Mouse (Mus musculus): ENCODE data around the gene Rab3b.
"Not testable (repeated sequence)": the region's sequence is repeated elsewhere in the genome, so short reads cannot be mapped to it uniquely, and the experiment has no call there.

The Rab3b gene

GRCm38 (mm10) chr4:108890876-108891275 is 12.0 kb downstream of the Rab3b start:
- DNase-seq (ENCODE audit: low spot score): no peak

DNA sequence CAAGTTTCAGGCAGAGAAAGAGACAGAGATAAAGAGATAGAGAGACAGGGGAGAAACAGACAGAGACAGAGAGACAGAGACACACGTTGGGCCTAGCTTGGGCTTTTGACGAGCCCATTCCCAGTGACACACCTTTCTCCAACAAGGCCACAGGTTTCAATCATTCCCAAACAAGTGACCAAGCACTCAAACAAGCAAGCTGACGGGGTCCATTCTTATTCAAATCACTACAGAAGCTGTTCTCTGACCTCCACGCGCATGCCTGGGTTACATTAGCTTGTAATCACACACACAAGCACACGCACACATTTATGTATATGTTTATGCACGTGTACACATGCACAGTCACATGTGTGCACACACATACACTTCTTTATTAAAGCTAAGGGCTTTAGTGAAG is 21.6 kb downstream of the Rab3b start:
- DNase-seq (ENCODE audit: low spot score): no peak

- DNase-seq (ENCODE audit: low spot score): no peak
Measured at GRCm38 (mm10) chr4:108902886-108903285, 24.0 kb downstream of the Rab3b start.

GRCm38 (mm10) chr4:108903346-108903745 is 24.5 kb downstream of the Rab3b start:
- DNase-seq (ENCODE audit: low spot score): no peak

DNA sequence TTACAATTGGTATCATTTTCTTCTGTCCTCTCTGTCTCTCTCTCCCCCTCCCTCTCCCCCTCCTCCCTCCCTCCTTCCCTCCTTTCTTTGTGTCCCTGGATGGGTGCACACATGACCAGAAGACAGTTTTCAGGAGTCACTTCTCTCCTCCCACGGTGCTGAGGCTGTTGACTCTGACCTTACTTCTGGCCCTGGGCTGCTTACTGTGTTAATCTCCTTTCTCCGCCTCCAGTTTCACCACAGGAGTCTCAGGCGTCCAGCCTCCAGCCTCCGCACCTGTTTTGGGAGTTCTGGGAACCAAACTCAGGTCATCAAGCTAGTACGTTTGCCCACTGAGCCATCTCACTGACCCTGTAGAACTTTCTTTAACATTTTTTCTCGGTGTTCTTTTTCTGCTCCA is 25.2 kb downstream of the Rab3b start:
- DNase-seq (ENCODE audit: low spot score): no peak

DNA sequence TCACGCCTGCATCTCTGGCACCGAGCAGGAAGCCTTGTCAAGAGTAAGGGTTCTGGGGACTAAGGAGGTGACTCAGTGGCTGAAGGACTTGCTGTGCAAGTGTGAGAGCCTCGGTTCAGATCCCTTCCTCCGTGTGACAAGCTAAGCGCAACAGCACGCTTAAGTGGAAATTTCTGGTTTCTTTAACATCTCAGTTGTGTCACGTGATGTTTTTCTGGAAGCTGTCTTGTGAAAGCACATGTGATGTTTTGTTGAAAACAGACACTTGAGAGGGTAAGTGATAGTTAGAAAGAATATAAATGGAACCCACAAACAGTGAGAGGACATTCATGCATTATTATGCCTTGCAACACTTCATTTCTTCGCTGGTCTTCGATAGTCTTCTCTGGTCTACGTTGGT is 25.9 kb downstream of the Rab3b start:
- no peak for DNase-seq (ENCODE audit: low spot score)

- no peak for DNase-seq (ENCODE audit: low spot score)
Measured at GRCm38 (mm10) chr4:108905859-108906258, 27.0 kb downstream of the Rab3b start.

DNA sequence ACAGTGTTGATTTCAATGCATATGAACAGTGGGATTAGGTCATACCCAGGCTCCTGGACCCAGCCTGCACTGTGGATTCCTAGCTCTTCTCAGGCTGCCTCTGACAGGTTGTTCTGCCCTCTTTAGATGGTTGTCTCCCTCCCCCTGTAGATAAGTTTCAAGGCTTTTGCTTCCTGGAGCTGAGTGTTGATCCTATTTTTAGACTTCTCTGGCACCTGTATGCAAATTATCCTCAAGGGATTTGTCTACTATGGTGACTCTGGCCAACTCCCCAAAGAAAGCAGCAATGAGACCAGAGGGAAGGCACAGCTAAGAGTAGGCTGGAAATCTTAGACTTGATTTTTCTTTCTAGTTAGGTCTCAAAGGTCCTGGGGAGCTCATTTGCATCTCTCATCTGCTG is 28.6 kb downstream of the Rab3b start:
- DNase-seq (ENCODE audit: low spot score): no peak

- DNase-seq (ENCODE audit: low spot score): no peak
Measured at GRCm38 (mm10) chr4:108909872-108910425, 31.1 kb downstream of the Rab3b start.

DNA sequence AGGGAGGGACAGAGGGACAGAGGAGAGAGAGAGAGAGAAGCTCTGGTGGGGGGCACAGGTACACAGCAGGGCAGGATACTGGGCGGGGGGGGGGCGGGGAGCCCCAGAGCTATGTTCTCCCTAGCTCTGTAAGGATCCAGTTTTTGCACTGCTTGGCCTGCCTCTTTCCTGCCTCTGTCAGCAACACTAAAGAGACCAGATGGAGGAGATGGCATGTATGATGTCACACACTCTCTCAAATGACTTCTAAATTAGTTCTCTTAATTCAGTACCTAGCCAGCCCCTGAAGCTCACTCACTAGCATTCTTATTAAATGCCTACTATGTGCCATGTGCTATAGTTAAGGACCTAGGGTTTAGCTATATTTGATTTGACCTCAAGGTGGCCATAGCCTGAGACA is 33.0 kb downstream of the Rab3b start:
- no peak for DNase-seq (ENCODE audit: low spot score)

- DNase-seq (ENCODE audit: low spot score): no peak
Measured at GRCm38 (mm10) chr4:108913180-108913579, 34.3 kb downstream of the Rab3b start.

DNA sequence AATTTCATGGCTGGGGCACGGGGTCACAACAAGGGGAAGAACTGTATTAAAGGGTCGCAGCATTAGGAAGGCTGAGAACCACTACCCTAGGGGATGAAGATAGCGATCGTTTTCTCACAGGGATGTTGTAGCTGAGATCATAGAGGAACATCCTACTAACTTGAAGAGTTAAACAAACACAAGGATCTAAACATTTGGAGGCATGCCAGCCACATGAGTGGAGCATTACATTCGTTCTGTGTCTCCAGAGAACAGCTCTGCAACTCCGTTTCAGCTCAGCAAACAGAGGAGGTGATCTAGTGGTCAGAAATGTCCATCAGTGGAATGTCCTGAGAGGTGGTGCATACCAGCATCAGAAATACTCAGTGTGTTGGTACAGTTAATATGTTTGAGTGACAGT is 35.5 kb downstream of the Rab3b start:
- DNase-seq (ENCODE audit: low spot score): no peak

DNA sequence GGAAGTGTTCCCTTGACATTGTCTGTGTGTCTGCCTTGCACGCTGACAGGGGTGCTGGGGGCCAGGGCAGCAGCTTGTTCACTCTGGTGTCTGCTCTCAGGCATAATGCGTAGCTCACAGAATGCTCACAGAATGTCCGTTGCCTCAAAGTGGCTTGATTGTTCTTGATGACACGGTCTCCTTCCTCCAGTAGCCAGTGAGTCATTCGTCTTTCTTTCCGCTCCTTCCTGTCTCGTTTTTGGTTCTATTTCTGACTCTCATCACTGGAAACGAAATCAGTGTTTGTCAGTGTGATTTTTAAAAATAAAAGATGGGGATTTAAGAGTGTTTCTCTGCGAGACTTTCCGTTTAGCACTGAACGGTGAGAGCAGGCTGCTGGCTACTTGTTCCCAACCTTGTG is 36.2 kb downstream of the Rab3b start:
- no peak for DNase-seq (ENCODE audit: low spot score)

DNA sequence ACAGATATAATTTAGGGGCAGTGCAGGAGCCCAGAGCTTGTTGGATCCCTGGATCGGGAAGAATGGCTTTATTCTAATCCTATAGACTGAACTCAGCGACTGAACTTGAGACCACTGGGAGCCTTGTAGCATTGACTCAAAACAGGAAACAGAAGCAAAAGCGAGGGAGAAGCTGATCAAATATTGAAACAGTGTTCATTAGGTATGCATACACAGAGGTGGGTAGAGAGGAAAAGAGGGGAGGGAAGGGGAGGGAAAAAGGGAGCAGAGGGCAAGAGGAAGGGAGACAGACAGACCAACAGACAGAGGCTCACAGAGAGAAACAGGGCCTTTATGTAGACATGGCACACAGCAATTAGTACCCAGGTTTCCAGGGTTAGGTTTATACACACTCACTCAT is 38.8 kb downstream of the Rab3b start:
- DNase-seq (ENCODE audit: low spot score): no peak

DNA sequence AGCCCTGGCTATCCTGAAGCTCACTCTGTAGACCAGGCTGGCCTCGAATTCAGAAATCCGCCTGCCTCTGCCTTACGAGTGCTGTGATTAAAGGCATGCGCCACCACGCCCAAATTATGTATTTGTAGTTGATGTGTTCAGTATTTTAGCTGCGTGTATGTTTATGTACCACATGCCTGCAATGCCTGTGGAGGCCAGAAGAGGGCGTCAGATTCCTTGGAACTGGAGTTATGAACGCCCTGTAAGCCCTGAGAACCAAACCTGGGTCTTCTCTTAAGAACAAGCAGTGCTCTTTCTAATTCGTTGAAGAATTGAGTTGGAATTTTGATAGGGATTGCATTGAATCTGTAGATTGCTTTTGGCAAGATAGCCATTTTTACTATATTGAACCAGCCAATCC is 49.1 kb downstream of the Rab3b start:
- not testable (repeated sequence) for DNase-seq (ENCODE audit: low spot score)

- no peak for DNase-seq (ENCODE audit: low spot score)
Measured at GRCm38 (mm10) chr4:108933163-108933562, 54.3 kb downstream of the Rab3b start.

- no peak for DNase-seq (ENCODE audit: low spot score)
Measured at GRCm38 (mm10) chr4:108934856-108935255, 56.0 kb downstream of the Rab3b start.

DNA sequence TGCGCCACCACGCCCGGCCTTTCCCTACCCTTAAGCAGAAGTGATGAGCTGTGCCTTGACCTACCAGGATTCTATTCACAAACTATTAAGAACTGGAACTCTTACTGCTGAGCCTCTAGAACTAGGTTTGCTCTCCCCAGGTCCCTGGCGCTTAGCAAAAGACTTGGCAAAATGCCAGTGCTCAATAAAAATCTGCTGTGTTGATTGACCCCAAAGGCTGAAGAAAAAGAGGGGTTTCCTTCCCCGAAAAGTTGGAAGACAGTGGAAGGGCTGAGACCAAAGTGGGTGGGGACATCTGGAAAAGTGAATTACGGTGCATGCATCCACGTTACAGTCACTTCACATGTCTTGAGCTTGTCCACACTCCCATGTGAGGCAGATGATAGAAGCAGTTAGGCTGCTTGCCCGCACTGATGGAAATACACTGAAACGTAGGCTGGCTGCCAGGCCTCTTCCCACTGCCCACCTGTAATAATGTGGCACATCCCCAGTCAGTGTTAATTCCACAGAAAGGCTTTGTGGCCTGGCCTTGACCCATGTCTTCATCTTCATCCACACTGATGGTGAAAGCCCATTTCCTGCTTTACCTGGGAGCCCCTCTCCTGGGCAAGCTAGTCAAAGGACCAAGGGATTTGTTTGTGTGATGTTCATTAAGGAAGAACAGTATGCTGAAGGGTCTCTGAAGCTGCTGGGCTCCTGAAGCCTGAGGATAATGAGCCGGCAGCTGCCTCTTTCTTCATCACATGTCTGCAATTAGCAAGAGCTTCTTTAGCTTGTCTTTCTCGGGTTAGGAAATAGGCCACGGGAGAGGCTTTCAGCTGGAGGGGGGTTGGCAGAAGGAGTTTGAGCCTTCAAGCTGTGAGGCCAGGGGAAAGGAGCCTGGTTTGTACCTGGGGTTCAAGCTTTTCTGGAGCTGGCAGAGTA is 59.2 kb downstream of the Rab3b start:
- DNase-seq (ENCODE audit: low spot score): peak; percentile 17

DNA sequence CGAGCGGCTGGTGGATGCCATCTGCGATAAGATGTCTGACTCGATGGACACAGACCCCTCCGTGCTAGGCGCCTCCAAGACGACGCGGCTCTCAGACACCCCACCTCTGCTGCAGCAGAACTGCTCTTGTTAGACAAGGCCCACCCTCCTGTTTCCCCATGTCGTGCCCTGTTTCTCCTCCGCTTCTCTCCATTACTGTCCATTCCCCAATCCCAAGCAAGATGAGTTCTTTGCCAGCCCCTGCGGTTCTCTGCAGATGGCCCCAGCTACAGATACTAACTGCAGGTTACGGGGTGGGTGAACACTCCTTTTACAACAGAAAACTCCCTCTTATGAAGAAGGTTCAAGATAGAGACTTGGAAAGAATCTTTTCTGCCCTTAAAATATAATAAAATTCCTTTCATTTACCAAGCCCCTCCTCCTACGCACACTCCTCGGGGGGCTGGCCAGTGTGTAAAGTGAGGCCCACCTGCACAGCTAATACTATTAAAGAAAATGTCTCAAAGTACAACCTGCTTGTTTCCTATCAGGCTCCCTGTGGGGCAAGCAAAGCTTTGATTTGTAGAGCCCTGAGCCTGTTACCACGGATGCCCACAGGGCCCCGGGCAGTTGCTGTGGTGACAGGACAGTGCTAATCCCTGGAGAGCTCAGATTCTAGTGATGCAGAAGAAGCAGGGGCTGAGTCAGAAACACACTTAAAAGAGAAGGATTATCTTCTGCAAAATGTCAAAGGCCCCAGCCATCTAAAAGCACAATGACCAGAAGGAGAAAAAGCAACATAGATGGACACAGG is 62.0 kb downstream of the Rab3b start:
- DNase-seq (ENCODE audit: low spot score): no peak

DNA sequence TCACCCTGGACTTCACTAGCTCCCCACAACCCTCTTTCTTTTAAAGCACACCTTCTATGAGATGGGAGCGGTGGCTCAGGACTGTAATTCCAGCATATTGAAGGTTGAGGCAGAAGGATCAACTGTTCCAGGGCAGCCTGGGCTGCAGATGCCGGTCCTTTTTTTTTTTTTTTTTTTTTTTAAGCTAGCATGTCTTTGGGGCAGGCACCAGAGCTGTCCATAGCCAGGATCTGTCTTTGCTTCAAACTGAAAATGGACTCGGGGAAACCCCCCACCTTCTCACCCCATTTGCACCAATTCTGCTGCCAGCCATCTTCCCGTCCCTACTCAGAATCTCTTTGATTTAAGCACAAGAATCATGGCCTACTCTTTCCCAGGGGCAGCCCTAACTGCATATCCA is 63.3 kb downstream of the Rab3b start:
- no peak for DNase-seq (ENCODE audit: low spot score)

DNA sequence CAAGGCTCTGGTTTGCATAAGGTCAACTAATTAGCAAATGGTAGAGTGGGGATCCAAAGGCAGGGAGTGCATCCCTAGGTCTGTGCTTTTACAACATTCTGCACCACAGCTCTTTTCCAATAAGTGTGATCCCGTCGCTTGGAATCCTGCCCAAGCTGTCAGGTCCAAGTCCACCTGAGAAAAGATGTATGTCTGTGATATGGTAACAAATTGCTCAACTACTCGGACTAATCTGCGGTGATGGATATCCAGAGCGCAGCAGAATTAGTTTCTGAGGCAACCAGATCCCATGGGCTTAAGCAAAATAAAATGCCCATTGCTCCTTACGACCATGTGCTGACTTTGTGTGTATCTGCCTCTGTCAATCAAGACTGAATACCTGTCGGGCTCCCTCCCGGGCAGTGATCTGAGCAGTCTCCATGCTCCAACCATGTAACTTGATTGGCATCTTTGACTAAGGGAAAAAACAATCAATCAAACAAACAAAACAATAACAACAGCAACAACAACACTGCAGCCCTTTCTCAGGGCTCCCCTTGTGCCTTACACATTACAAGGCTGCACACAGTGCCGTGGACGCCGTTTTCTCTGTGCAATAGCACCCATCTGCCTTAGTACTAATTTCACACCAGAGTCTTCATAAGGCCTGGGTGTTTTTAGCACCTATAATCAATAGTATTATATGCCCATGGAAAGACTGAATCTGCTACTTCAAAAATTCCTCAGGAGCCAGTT is 64.3 kb downstream of the Rab3b start:
- DNase-seq (ENCODE audit: low spot score): no peak

DNA sequence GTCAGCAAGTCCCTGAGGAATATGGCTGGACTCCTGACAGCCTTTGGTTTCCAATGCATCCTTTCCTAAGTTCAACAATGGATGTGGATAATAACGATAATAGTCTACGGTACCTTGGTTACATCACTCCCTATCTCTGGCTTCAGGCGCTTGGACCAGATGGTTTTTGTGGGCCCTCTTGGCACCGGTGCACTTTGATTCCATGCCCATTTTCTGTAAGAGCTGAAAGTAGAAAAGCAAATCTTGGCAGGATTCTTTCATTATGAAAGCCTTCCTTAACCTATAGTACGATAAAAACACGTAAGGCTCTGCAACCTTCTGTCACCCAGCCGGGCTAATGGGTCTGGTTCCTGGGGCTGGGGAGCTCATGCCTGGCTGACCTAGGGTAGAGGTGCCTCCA is 70.3 kb downstream of the Rab3b start:
- peak; percentile 21 for DNase-seq (ENCODE audit: low spot score)
